Mouse (Mus musculus): Measurements from ENCODE around the gene Fbxo28. TPM values are rescaled to one million over a fixed set of nuclear protein-coding genes. Genes with fewer than 3 reads are reported as not detected.

The Fbxo28 gene
- polyA plus RNA-seq, 1 experiment from 2014 or later = 21.1 TPM

- WGBS = 81% methylated on average over 11 of the region's 11 CpGs
- Histone ChIP-seq H3K27me3 (ENCODE audit: control insufficient read depth, insufficient read depth, low read depth, low read length) (no peaks in the 10 kb centered on the region), H3K9ac (ENCODE audit: low read depth, low read length) (no peak overlapping the region)
These were observed 13.2 kb upstream of the Fbxo28 start for GRCm38 (mm10) chr1:182354504-182355147.

GRCm38 (mm10) chr1:182349557-182349956 is 8.1 kb upstream of the Fbxo28 start:
- ATAC-seq = no peak
- no peak overlapping the region for H3K9ac ChIP-seq (ENCODE audit: low read depth, low read length)
- H3K27ac ChIP-seq (ENCODE audit: low read length) = no peak overlapping the region
- peaks cover 4% of the 10 kb centered on the region; the same call in 1 of the 2 replicates for H3K9me3 ChIP-seq (replicated peaks; ENCODE audit: control insufficient read depth, low read length, poor library complexity, severe bottlenecking)
- 96% methylated on average over 6 of the region's 6 CpGs for WGBS
- H3K27me3 ChIP-seq (ENCODE audit: control insufficient read depth, insufficient read depth, low read depth, low read length) = no peaks in the 10 kb centered on the region
- no peak overlapping the region for H3K4me3 ChIP-seq (ENCODE audit: low read depth, low read length)
- H3K4me2 ChIP-seq (ENCODE audit: low read length) = no peak overlapping the region
- no peaks in the 10 kb centered on the region for H3K4me1 ChIP-seq (ENCODE audit: control insufficient read depth, insufficient read depth, low read length)
- no peaks in the 10 kb centered on the region for H3K36me3 ChIP-seq (ENCODE audit: control insufficient read depth, insufficient read depth, low read length)

More at GRCm38 (mm10) chr1:182354504-182355147, 13.2 kb upstream of the Fbxo28 start:
- Histone ChIP-seq H3K27ac (ENCODE audit: low read length) (no peak overlapping the region), H3K4me1 (ENCODE audit: control insufficient read depth, insufficient read depth, low read length) (no peaks in the 10 kb centered on the region), H3K4me2 (ENCODE audit: low read length) (no peak overlapping the region), H3K4me3 (ENCODE audit: low read depth, low read length) (no peak overlapping the region), H3K36me3 (ENCODE audit: control insufficient read depth, insufficient read depth, low read length) (no peaks in the 10 kb centered on the region), H3K9me3 (replicated peaks; ENCODE audit: control insufficient read depth, low read length, poor library complexity, severe bottlenecking) (no peaks in the 10 kb centered on the region)
- ATAC-seq = no peak

GRCm38 (mm10) chr1:182346491-182346890 is 5.1 kb upstream of the Fbxo28 start:
- Histone ChIP-seq H3K4me1 (ENCODE audit: control insufficient read depth, insufficient read depth, low read length) (0 out of 2 replicates have a peak, but pooled peaks cover 3% of the 10 kb centered on the region), H3K27me3 (ENCODE audit: control insufficient read depth, insufficient read depth, low read depth, low read length) (no peaks in the 10 kb centered on the region), H3K27ac (ENCODE audit: low read length) (no peak overlapping the region), H3K9me3 (replicated peaks; ENCODE audit: control insufficient read depth, low read length, poor library complexity, severe bottlenecking) (peaks cover 4% of the 10 kb centered on the region; the same call in 1 of the 2 replicates), H3K36me3 (ENCODE audit: control insufficient read depth, insufficient read depth, low read length) (no peaks in the 10 kb centered on the region), H3K4me2 (ENCODE audit: low read length) (no peak overlapping the region), H3K9ac (ENCODE audit: low read depth, low read length) (no peak overlapping the region), H3K4me3 (ENCODE audit: low read depth, low read length) (no peak overlapping the region)
- 76% methylated on average over 5 of the region's 5 CpGs for WGBS
- no peak for ATAC-seq

- Histone ChIP-seq H3K27ac (ENCODE audit: low read length) (no peak overlapping the region), H3K4me2 (ENCODE audit: low read length) (no peak overlapping the region), H3K4me1 (ENCODE audit: control insufficient read depth, insufficient read depth, low read length) (0 out of 2 replicates have a peak, but pooled peaks cover 3% of the 10 kb centered on the region), H3K36me3 (ENCODE audit: control insufficient read depth, insufficient read depth, low read length) (no peaks in the 10 kb centered on the region), H3K27me3 (ENCODE audit: control insufficient read depth, insufficient read depth, low read depth, low read length) (no peaks in the 10 kb centered on the region), H3K4me3 (ENCODE audit: low read depth, low read length) (no peak overlapping the region), H3K9me3 (replicated peaks; ENCODE audit: control insufficient read depth, low read length, poor library complexity, severe bottlenecking) (peaks cover 4% of the 10 kb centered on the region; the same call in 1 of the 2 replicates), H3K9ac (ENCODE audit: low read depth, low read length) (no peak overlapping the region)
- ATAC-seq = no peak
- WGBS = 76% methylated on average over 2 of the region's 2 CpGs
These were observed 4.4 kb upstream of the Fbxo28 start for GRCm38 (mm10) chr1:182345857-182346256.

GRCm38 (mm10) chr1:182341993-182342392 is 564 bp upstream of the Fbxo28 start:
- 40% methylated on average over 6 of the region's 6 CpGs for WGBS
- peak; percentile 33; the same call in 1 of the 2 replicates for ATAC-seq
- Histone ChIP-seq H3K27me3 (ENCODE audit: control insufficient read depth, insufficient read depth, low read depth, low read length) (no peaks in the 10 kb centered on the region), H3K4me2 (ENCODE audit: low read length) (peak overlapping the region; percentile 53), H3K4me1 (ENCODE audit: control insufficient read depth, insufficient read depth, low read length) (peaks cover 32% of the 10 kb centered on the region), H3K27ac (ENCODE audit: low read length) (peak overlapping the region; percentile 89), H3K9ac (ENCODE audit: low read depth, low read length) (peak overlapping the region; percentile 71), H3K9me3 (replicated peaks; ENCODE audit: control insufficient read depth, low read length, poor library complexity, severe bottlenecking) (no peaks in the 10 kb centered on the region), H3K4me3 (ENCODE audit: low read depth, low read length) (peak overlapping the region; percentile 98), H3K36me3 (ENCODE audit: control insufficient read depth, insufficient read depth, low read length) (no peaks in the 10 kb centered on the region)

GRCm38 (mm10) chr1:182340281-182340680 is 1.1 kb downstream of the Fbxo28 start:
- no peak for ATAC-seq
- Histone ChIP-seq H3K36me3 (ENCODE audit: control insufficient read depth, insufficient read depth, low read length) (no peaks in the 10 kb centered on the region), H3K4me3 (ENCODE audit: low read depth, low read length) (peak overlapping the region; percentile 98), H3K4me2 (ENCODE audit: low read length) (peak overlapping the region; percentile 85), H3K27me3 (ENCODE audit: control insufficient read depth, insufficient read depth, low read depth, low read length) (no peaks in the 10 kb centered on the region), H3K27ac (ENCODE audit: low read length) (no peak overlapping the region), H3K9ac (ENCODE audit: low read depth, low read length) (peak overlapping the region; percentile 95), H3K4me1 (ENCODE audit: control insufficient read depth, insufficient read depth, low read length) (peaks cover 32% of the 10 kb centered on the region), H3K9me3 (replicated peaks; ENCODE audit: control insufficient read depth, low read length, poor library complexity, severe bottlenecking) (no peaks in the 10 kb centered on the region)
- whole genome bisulfite sequencing = 28% methylated on average over 7 of the region's 7 CpGs

GRCm38 (mm10) chr1:182338961-182339565 is 2.4 kb downstream of the Fbxo28 start:
- H3K4me2 ChIP-seq (ENCODE audit: low read length) = peak overlapping the region; percentile 85
- no peaks in the 10 kb centered on the region for H3K27me3 ChIP-seq (ENCODE audit: control insufficient read depth, insufficient read depth, low read depth, low read length)
- H3K9ac ChIP-seq (ENCODE audit: low read depth, low read length) = no peak overlapping the region; the same call in 1 of the 2 replicates
- no peak overlapping the region for H3K27ac ChIP-seq (ENCODE audit: low read length)
- WGBS = 53% methylated on average over 7 of the region's 7 CpGs
- H3K4me1 ChIP-seq (ENCODE audit: control insufficient read depth, insufficient read depth, low read length) = peaks cover 32% of the 10 kb centered on the region
- H3K36me3 ChIP-seq (ENCODE audit: control insufficient read depth, insufficient read depth, low read length) = no peaks in the 10 kb centered on the region
- H3K9me3 ChIP-seq (replicated peaks; ENCODE audit: control insufficient read depth, low read length, poor library complexity, severe bottlenecking) = no peaks in the 10 kb centered on the region
- H3K4me3 ChIP-seq (ENCODE audit: low read depth, low read length) = peak overlapping the region; percentile 98
- no peak for ATAC-seq

GRCm38 (mm10) chr1:182333766-182334437 is 7.5 kb downstream of the Fbxo28 start:
- no peak overlapping the region for H3K27ac ChIP-seq (ENCODE audit: low read length)
- no peaks in the 10 kb centered on the region for H3K36me3 ChIP-seq (ENCODE audit: control insufficient read depth, insufficient read depth, low read length)
- H3K4me3 ChIP-seq (ENCODE audit: low read depth, low read length) = no peak overlapping the region
- H3K27me3 ChIP-seq (ENCODE audit: control insufficient read depth, insufficient read depth, low read depth, low read length) = no peaks in the 10 kb centered on the region
- H3K4me1 ChIP-seq (ENCODE audit: control insufficient read depth, insufficient read depth, low read length) = peaks cover 23% of the 10 kb centered on the region
- no peaks in the 10 kb centered on the region for H3K9me3 ChIP-seq (replicated peaks; ENCODE audit: control insufficient read depth, low read length, poor library complexity, severe bottlenecking)
- H3K9ac ChIP-seq (ENCODE audit: low read depth, low read length) = no peak overlapping the region
- WGBS = 94% methylated on average over 7 of the region's 7 CpGs
- no peak overlapping the region for H3K4me2 ChIP-seq (ENCODE audit: low read length)
- no peak for ATAC-seq

All from midbrain, embryonic 16.5 days (tissue).